Mouse (Mus musculus) myocyte (in vitro differentiated cells): ENCODE data around the gene Rnf186. TPM values are rescaled to one million over a fixed set of nuclear protein-coding genes. Genes with fewer than 3 reads are reported as not detected.

Experiments
- H3K27me3 ChIP-seq: one replicate; pipeline ENCODE4 v1.6.1; 2011; ENCODE audit not compliant: control insufficient read depth, insufficient read depth, insufficient read length
- H3K36me3 ChIP-seq: one replicate; pipeline ENCODE4 v1.6.1; 2011; ENCODE audit not compliant: control insufficient read depth, insufficient read depth
- H3K4me2 ChIP-seq: one replicate; pipeline ENCODE4 v1.6.1; 2011; ENCODE audit warnings: low read depth, control low read depth
- H3K4me3 ChIP-seq: one replicate; pipeline ENCODE4 v1.5.1; 2011; ENCODE audit warnings: mild to moderate bottlenecking, control low read depth, moderate library complexity
- H3K79me2 ChIP-seq: one replicate; pipeline ENCODE4 v1.6.1; 2011; ENCODE audit not compliant: control insufficient read depth, insufficient read depth
- H3ac ChIP-seq: one replicate; pipeline ENCODE4 v1.6.1; 2011; ENCODE audit not compliant: control insufficient read depth, insufficient read length
- CEBPB ChIP-seq: IDR thresholded peaks from 2 replicates; pipeline ENCODE4 v1.6.1; 2011; ENCODE audit warnings: mild to moderate bottlenecking, moderate library complexity; ENCODE audit not compliant: poor library complexity, insufficient read depth, severe bottlenecking
- E2F4 ChIP-seq: IDR thresholded peaks from one replicate; pipeline ENCODE4 v1.6.1; 2011; ENCODE audit warnings: mild to moderate bottlenecking, control low read depth, moderate library complexity; ENCODE audit not compliant: insufficient read depth
- MAX ChIP-seq: IDR thresholded peaks from one replicate; pipeline ENCODE4 v1.6.1; 2011; ENCODE audit warnings: low read depth, mild to moderate bottlenecking, control low read depth
- MYOD1 ChIP-seq, 3 experiments: IDR thresholded peaks; one replicate each; pipeline ENCODE4 v1.6.1; 2011; ENCODE audit warnings: control low read depth in 2 of 3, low read depth in 2 of 3, mild to moderate bottlenecking in 2 of 3, moderate library complexity in 1 of 3; ENCODE audit not compliant: insufficient read length in 2 of 3, control insufficient read depth in 1 of 3
- MYOG ChIP-seq, 3 experiments: IDR thresholded peaks; one replicate each; pipeline ENCODE4 v1.6.1; 2011; ENCODE audit warnings: control low read depth in 2 of 3, low read depth in 2 of 3, mild to moderate bottlenecking in 2 of 3; ENCODE audit not compliant: insufficient read length in 2 of 3, control insufficient read depth in 1 of 3, insufficient read depth in 1 of 3
- POLR2A ChIP-seq: IDR thresholded peaks from one replicate; pipeline ENCODE4 v1.6.1; 2011; ENCODE audit warnings: low read depth, mild to moderate bottlenecking, control low read depth, moderate library complexity; ENCODE audit not compliant: insufficient read length
- POLR2AphosphoS2 ChIP-seq: IDR thresholded peaks from one replicate; pipeline ENCODE4 v1.6.1; 2011; ENCODE audit warnings: low read depth, control low read depth; ENCODE audit not compliant: insufficient read length
- REST ChIP-seq: IDR thresholded peaks from one replicate; pipeline ENCODE4 v1.6.1; 2011; ENCODE audit warnings: mild to moderate bottlenecking, control low read depth, moderate library complexity; ENCODE audit not compliant: insufficient read depth, insufficient read length
- SRF ChIP-seq: IDR thresholded peaks from one replicate; pipeline ENCODE4 v1.6.1; 2011; ENCODE audit warnings: low read depth; ENCODE audit not compliant: control insufficient read depth, insufficient read length
- TCF12 ChIP-seq: IDR thresholded peaks from one replicate; pipeline ENCODE4 v1.6.1; 2011; ENCODE audit warnings: mild to moderate bottlenecking, control low read depth; ENCODE audit not compliant: poor library complexity, insufficient read depth, severe bottlenecking
- TCF3 ChIP-seq: IDR thresholded peaks from one replicate; pipeline ENCODE4 v1.6.1; 2011; ENCODE audit warnings: low read depth, control low read depth; ENCODE audit not compliant: insufficient read length
- USF1 ChIP-seq: IDR thresholded peaks from one replicate; pipeline ENCODE4 v1.6.1; 2011; ENCODE audit warnings: low read depth, mild to moderate bottlenecking, control low read depth, moderate library complexity
- polyA plus RNA-seq: library from polyadenylated mRNA; unstranded; fragments of >200 nt; fragmentation: generic; extraction: Trizol; gene quantifications from one replicate; pipeline ENCODE4 v1.2.1, GENCODE M21; 2012; ENCODE audit warnings: missing spikeins

Rnf186 gene
- polyA plus RNA-seq, 1 experiment: not detected

- TF ChIP-seq MAX (no peak), MYOG (IDR thresholded peaks at IDR 0.05; ENCODE audit: control insufficient read depth in 1 of 3, insufficient read depth in 1 of 3, insufficient read length in 2 of 3, low read depth in 2 of 3) (no peak), POLR2A (no peak), POLR2AphosphoS2 (no peak), TCF3 (no peak), TCF12 (no peak), REST (no peak), CEBPB (no peak)
These were observed 7.8 kb upstream of the Rnf186 start for GRCm38 (mm10) chr4:138959120-138959519.

GRCm38 (mm10) chr4:138959926-138960325 is 7.0 kb upstream of the Rnf186 start:
- H3K27me3 ChIP-seq: peaks cover 43% of the 10 kb centered on the region
- H3ac ChIP-seq: no peak overlapping the region
- no peaks in the 10 kb centered on the region for H3K36me3 ChIP-seq
- TF ChIP-seq USF1: no peak
- no peak for TF ChIP-seq TCF12
- TF ChIP-seq REST: no peak
- TF ChIP-seq SRF: no peak
- TF ChIP-seq MYOG (IDR thresholded peaks at IDR 0.05; ENCODE audit: control insufficient read depth in 1 of 3, insufficient read depth in 1 of 3, insufficient read length in 2 of 3, low read depth in 2 of 3): no peak
- no peak for TF ChIP-seq POLR2A
- TF ChIP-seq POLR2AphosphoS2: no peak
- TF ChIP-seq CEBPB: no peak
- no peak for TF ChIP-seq MAX
- TF ChIP-seq TCF3: no peak
- no peak for TF ChIP-seq MYOD1 (IDR thresholded peaks at IDR 0.05; ENCODE audit: control insufficient read depth in 1 of 3, insufficient read length in 2 of 3, low read depth in 2 of 3)
- no peak for TF ChIP-seq E2F4
- H3K79me2 ChIP-seq: no peaks in the 10 kb centered on the region
- H3K4me2 ChIP-seq: no peak overlapping the region
- no peak overlapping the region for H3K4me3 ChIP-seq

More at GRCm38 (mm10) chr4:138959120-138959519, 7.8 kb upstream of the Rnf186 start:
- Histone ChIP-seq H3K27me3 (peaks cover 38% of the 10 kb centered on the region), H3K79me2 (no peaks in the 10 kb centered on the region), H3ac (no peak overlapping the region), H3K4me2 (no peak overlapping the region), H3K4me3 (no peak overlapping the region), H3K36me3 (no peaks in the 10 kb centered on the region)

DNA sequence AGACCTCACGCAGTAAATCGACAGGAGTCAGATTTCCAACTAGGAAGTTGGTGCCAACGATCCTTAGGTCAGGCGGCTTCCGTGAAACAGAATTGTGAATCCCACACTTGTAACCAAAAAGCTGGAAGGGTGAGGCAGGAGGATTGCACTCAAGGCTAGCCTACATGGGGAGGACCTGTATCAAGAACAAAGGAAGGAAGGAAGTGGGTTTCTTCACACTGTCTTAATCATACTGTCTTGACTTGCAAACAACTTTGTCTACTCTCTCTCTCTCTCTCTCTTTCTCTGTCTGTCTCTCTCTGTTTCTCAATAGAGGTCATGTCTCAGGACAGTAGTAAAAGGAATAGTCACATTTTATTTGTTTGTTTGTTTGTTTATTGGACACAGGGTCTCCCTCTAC is 4.2 kb upstream of the Rnf186 start:
- no peak overlapping the region for H3ac ChIP-seq
- H3K4me2 ChIP-seq: no peak overlapping the region
- H3K36me3 ChIP-seq: no peaks in the 10 kb centered on the region
- H3K4me3 ChIP-seq: no peak overlapping the region
- TF ChIP-seq POLR2A: no peak
- TF ChIP-seq MYOG (IDR thresholded peaks at IDR 0.05; ENCODE audit: control insufficient read depth in 1 of 3, insufficient read depth in 1 of 3, insufficient read length in 2 of 3, low read depth in 2 of 3): no peak
- TF ChIP-seq SRF: no peak
- no peak for TF ChIP-seq E2F4
- no peak for TF ChIP-seq TCF12
- no peak for TF ChIP-seq MAX
- TF ChIP-seq REST: no peak
- no peak for TF ChIP-seq USF1
- TF ChIP-seq POLR2AphosphoS2: no peak
- no peak for TF ChIP-seq TCF3
- TF ChIP-seq CEBPB: no peak
- no peak for TF ChIP-seq MYOD1 (IDR thresholded peaks at IDR 0.05; ENCODE audit: control insufficient read depth in 1 of 3, insufficient read length in 2 of 3, low read depth in 2 of 3)
- no peaks in the 10 kb centered on the region for H3K79me2 ChIP-seq
- peaks cover 36% of the 10 kb centered on the region for H3K27me3 ChIP-seq

DNA sequence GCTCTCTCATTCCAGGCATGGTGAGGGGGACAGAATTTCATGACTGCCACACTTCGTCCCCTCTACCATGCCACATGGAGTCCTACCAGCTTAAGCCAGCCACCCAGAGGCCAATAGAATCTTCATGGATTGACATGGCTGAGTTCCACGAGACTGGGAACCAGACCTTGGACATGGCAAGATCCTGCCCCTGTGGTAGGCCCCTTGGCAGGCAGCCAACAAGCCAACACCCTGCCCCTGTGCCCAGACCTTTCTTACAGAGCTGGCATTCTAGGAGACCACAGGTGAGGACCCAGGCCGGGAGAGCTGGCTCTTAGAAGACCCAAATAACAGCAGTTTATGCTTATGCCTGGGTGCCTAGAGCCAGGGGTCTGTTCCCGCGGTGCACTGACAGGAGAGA is 1.0 kb upstream of the Rnf186 start:
- Histone ChIP-seq H3K4me2 (peak overlapping the region; percentile 15), H3K36me3 (no peaks in the 10 kb centered on the region), H3K4me3 (no peak overlapping the region), H3K27me3 (peaks cover 18% of the 10 kb centered on the region), H3ac (no peak overlapping the region), H3K79me2 (no peaks in the 10 kb centered on the region)
- TF ChIP-seq MYOG (IDR thresholded peaks at IDR 0.05; ENCODE audit: control insufficient read depth in 1 of 3, insufficient read depth in 1 of 3, insufficient read length in 2 of 3, low read depth in 2 of 3): no peak
- TF ChIP-seq REST: no peak
- TF ChIP-seq TCF12: no peak
- no peak for TF ChIP-seq E2F4
- TF ChIP-seq MAX: no peak
- no peak for TF ChIP-seq TCF3
- no peak for TF ChIP-seq POLR2A

- H3K4me2 ChIP-seq: no peak overlapping the region
- no peak for TF ChIP-seq POLR2AphosphoS2
- no peak for TF ChIP-seq CEBPB
- TF ChIP-seq E2F4: no peak
- no peak for TF ChIP-seq TCF3
- TF ChIP-seq POLR2A: no peak
- no peak for TF ChIP-seq MYOG (IDR thresholded peaks at IDR 0.05; ENCODE audit: control insufficient read depth in 1 of 3, insufficient read depth in 1 of 3, insufficient read length in 2 of 3, low read depth in 2 of 3)
- TF ChIP-seq MYOD1 (IDR thresholded peaks at IDR 0.05; ENCODE audit: control insufficient read depth in 1 of 3, insufficient read length in 2 of 3, low read depth in 2 of 3): no peak
- no peak for TF ChIP-seq REST
- TF ChIP-seq USF1: no peak
- TF ChIP-seq TCF12: no peak
- TF ChIP-seq SRF: no peak
- TF ChIP-seq MAX: no peak
- peaks cover 11% of the 10 kb centered on the region for H3K27me3 ChIP-seq
- no peaks in the 10 kb centered on the region for H3K36me3 ChIP-seq
- no peak overlapping the region for H3K4me3 ChIP-seq
- H3K79me2 ChIP-seq: no peaks in the 10 kb centered on the region
- no peak overlapping the region for H3ac ChIP-seq
These were observed 573 bp downstream of the Rnf186 start for GRCm38 (mm10) chr4:138967485-138967884.
